Mouse (Mus musculus): ENCODE data around the gene Inmt.

- TF ChIP-seq USF1 (IDR thresholded peaks at IDR 0.05; ENCODE audit: low read depth) (no peak), MYOG (IDR thresholded peaks at IDR 0.05; ENCODE audit: control insufficient read depth in 1 of 3, insufficient read depth in 1 of 3, insufficient read length in 2 of 3, low read depth in 2 of 3) (no peak), POLR2A (IDR thresholded peaks at IDR 0.05; ENCODE audit: insufficient read length, low read depth) (no peak), TCF12 (IDR thresholded peaks at IDR 0.05; ENCODE audit: insufficient read depth, poor library complexity, severe bottlenecking) (no peak), POLR2AphosphoS2 (IDR thresholded peaks at IDR 0.05; ENCODE audit: insufficient read length, low read depth) (no peak), TCF3 (IDR thresholded peaks at IDR 0.05; ENCODE audit: insufficient read length, low read depth) (no peak)
These were observed 1.7 kb downstream of the Inmt start for GRCm38 (mm10) chr6:55173171-55173570.

Measured in myocyte (in vitro differentiated cells).